Mouse (Mus musculus) cerebellum, postnatal 25 days (tissue): ENCODE results near the gene Emc1.
A peak's percentile ranks its signal among the peaks of the same experiment; 100 is the strongest.

Source experiments
- DNase-seq, 2 experiments: peaks; one replicate each; pipeline ENCODE4 v3.0.0; 2021; ENCODE audit warnings: mixed read lengths in 2 of 2

Gene Emc1

DNA sequence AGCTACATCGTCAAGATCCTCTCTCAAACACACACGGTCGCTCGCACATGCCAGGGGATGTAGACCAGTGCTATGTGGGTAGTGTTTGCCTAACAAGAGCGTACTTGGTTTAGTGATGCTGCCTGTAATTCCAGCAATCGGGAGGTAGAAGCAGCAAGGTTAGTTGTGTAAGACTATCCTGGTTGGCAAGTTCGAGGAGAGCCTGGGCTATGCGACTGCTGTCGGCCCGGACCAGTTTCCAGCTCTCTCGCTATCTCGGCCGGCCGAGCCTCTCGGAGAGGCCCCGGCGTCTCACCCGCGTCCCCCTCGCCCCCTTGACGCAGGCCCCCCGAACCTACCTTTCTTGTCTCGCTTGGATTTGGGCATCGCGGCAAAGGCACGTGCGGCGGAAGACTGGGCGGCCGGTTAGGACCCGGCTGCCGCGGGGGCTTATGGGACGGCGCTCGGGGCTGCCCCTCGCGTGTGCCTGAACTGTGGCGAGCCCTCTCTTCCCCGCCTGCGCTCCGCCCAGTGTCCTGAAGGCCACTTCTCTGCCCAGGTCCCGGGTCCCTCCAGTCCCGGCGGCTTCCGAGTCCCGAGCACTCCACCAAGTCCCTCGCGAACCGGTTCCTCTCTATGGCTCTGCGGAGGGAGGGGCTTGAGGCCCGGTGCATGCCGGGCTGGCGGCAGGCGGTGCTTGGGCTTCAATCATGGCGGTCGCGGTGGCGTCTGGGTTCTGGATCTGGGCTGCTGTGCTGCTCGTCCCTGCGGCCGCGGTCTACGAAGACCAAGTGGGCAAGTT, at the start of gene Emc1, which contains the start of the genes Mrto4 and Ubr4:
Emc1 (plus strand) TSS at position 657 of the 781 bp plus-strand sequence.
Mrto4 (minus strand) TSS at position 646 of the 781 bp plus-strand sequence.
Ubr4 (plus strand) TSS at position 679 of the 781 bp plus-strand sequence.
- DNase-seq, result peak; percentile 90 to 91

DNA sequence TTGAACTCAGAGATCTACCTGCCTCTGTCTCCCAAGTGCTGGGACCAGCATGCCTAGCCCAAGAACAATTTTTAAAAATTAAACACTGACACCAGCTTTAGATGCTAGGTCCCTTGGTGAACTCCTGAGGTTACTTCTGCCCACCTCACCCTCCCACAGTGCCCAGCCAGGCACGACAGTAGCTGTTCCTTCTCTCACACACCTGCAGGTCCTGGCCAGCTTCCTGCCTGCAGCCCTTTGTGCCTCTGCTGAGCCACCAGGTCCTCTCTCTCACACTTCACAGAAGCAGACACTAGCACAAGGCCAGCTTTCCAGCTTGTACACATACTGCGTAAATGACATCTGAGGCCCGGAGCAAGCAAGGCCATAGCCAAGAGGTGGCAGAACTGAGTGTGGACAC, 46.9 kb upstream of the Emc1 start:
- DNase-seq, result no peak

DNA sequence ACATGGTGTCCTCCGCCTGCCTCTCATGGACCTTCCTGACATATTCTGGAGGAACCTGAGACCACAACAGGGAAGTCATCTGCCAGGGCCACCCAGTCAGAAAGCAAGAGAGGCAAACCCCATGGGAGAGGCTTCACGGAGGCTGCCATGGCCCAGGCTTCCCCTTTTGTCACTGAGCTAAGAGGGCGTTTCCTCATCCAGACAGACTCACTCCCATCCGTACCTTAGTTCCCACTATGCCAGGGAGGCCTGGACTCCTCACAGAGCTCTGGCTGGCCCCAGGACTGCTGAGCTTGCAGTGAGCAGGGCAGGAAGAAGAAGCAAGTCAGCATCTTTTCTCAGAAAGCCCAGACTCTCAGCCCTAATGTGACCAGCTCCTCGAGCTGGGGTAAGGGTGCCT, 44.5 kb upstream of the Emc1 start:
- no peak for DNase-seq

DNA sequence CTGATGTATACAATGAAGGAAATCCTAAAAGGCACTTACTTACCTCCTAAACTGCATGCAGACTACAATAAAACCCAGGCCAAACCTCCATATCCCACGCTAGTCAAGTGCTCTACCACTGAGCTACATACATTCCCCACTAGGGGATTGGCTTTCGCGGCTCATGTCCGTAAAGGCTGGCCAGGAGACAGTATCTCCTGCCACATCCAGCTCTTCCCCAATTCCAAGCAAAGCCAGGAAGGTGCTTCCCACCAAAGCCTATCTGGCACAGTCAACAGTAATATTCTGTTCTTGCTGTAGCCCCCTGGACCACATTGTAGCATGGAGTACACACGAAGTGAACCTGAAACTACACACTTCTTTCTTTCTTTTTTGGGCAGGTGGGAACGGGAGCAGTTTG, 42.7 kb upstream of the Emc1 start:
- DNase-seq, result peak in 1 of 2 experiments; percentile 35

DNA sequence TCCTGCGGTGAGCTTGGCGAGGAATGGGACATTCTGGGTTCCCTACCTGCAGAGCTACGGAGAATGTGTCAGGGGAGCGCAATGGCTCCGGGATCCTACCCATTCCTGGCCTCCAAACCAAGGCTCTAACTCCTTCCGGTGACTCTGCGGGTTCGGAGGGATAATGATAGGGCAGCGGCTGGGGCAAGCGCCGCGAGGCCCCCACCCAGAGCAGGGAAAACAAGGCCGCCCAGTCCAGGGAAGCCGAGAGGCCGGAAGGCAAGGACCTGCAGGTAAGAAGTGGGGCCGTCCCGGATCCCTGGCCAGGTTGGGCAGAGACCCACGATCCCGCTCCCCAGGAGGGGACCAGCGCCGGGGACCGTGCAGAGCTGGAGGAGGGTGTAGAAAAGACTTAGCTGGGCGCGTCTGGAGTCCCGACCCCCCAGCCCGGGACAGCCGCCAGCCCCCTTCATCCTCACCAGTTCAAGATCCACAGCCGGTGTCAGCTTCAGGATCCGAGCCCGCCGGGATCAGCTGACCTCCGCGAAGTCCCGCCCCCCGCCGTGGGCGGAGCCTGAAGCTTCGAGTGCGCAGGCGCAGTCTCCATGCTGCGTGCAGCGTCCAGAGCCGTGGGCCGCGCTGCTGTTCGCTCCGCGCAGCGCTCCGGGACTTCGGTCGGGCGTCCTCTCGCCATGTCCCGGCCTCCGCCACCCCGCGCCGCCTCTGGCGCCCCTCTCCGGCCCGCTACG, 42.1 kb upstream of the Emc1 start, which contains the start of the genes Pqlc2 and Akr7a5:
Pqlc2 (minus strand) TSS at position 538 of the 728 bp plus-strand sequence.
Akr7a5 (plus strand) TSS at position 574 of the 728 bp plus-strand sequence.
- DNase-seq, result peak; percentile 100

DNA sequence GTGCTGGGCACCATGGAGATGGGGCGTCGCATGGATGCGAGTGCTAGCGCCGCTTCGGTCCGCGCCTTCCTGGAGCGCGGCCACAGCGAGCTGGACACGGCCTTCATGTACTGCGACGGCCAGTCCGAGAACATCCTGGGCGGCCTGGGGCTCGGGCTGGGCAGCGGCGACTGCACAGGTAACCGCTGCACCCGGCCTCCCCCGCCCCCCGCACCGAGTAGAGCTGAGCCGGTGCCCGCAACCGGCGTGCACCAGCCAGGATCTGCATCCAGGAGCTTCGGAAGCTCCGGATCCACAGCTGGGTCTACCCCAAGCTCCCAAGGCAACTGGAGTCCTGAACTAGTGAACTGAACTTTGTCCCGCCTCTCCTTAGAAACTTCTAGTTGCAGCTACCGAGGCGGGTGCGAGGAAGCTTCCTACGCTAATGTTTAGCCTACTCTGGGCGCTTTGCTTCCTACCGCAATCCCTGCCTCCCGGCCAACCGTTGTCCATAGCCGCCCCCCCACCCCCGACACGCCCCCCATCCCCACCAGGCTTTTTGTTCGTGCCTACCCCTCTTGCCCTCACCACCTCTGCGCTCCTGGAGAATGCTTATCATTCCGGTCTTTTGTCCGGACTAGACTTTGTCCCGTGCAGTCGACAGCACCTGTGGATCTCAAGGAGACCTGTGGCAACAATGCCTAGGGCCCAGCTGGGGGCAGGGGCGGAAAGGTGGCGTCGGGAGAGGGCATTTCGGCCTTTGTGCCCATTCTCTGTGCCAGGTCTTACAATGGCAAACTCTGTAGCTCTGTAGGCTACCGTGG, 41.3 kb upstream of the Emc1 start:
- DNase-seq, result peak in 1 of 2 experiments; percentile 34

DNA sequence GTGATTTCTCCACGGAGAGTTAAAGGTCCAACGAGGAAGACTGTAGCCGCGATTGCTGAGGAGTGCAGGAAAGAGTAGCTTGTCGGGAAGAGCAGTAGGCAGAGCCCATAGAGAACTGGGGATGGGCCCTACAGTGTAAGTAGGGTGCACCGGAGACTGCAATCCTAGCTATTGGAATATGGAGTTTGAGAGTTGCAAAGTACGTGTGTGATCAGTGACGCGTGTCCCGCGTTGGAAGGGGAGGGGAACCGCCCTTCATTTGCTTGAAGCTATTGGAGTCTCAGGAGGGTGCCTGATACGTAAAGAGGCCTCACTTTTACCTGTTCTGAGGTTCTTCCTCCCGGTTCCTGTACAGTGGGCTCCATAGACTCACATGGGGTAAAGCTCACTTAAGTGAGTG, 40.7 kb upstream of the Emc1 start:
- DNase-seq, result no peak

DNA sequence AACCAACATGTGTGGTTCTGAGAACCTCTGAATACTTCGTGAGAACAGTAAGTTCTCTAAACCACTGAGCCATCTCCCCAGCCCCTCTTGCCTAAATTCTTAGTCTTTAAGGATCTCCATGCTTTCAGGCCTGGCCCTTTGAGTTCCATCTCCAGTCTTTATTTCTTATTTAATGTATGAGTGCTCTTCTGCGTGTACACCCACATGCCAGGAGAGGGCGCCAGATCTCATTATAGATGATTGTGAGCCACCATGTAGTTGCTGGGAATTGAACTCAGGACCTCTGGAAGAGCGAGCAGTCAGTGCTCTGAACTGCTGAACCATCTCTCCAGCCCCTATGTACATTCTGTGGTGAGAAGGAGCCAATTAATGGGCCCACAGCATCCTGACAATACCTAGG, 39.8 kb upstream of the Emc1 start:
- DNase-seq, result no peak

DNA sequence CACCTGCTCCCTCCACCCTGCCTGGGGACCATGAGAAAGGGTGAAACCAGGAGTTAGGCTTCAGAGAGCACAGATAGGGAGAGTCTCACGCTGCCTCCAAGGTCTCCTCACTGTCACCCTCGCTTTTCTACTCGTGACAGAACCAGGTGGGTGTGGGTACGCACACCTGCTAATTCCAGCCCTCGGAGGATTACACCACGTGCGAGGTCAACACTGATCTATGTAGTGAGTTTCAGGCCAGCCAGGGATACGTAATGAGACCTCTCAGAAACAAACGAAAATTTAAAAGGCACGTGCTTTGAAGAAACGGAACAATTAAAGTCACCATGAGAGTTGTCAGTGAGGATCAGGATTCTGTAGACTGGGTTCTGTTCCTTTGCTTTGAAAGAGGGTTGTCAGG, 33.9 kb upstream of the Emc1 start:
- DNase-seq, result no peak

DNA sequence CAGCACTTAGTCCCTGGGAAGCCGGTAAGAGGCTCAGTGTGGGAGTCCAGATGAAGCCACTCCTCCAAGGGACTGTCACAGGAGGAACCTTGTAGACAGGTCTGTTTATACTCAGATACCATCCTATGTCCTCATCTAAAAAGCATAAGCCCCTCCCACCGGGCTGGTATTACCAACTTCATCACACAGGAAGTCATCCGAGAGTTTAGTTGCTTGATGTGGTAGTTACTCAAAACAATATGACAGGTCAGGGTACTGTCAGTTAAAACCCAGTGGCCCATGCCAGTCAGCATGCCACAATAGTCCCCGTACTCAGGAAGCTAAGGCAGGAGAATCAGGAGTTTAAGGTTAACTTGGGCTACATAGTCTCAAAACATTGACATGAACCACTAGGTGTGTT, 32.6 kb upstream of the Emc1 start:
- DNase-seq, result no peak

DNA sequence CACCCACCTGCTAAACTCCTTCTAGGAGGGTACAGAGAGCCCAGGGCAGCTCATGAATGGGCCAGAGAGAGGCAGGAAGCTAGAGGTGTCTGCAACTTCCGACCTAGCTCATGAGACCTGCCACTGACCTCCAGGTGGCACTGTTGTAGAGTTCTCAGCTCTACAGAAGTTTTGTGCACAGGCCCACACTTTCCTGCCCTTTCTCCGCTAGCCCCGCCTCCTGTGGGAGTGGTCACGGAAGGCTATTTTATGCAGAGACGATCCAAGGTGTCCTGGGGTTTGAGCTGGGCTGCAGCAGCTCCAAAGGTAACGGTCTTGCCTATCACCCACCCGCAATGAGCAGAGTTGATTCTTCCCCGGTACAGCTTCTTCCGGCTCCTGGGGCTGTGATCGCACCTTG, 21.8 kb upstream of the Emc1 start:
- peak in 1 of 2 experiments; percentile 57 for DNase-seq

DNA sequence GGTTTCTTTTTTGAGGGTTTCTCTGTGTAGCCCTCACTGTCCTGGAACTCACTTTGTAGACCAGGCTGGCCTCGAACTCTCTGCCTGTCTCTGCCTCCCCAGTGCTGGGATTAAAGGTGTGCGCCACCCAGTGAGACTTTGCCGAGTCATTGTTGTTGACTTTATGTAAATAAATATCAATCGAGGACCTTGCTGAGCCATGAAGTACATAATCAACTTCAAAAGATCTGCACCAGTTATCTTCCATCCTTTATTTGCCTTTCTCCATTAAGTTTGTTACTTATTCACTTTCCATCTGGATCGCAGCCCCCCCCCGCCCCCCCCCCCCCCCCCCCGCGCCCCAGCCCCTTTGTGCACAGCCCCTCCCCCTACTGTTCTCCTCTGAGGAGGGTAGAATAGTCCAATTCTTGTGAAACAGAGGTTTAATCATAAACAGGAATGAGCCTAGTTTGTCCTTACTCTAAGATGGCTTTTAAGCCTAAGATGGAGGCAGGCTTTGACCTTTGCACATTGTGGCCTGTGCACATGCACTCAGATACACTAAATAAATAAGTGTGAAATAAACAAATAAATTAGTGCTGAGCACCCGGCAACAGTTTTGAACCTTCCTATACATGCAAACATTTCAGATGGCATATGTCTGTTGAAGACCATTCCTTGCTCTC, 17.6 kb upstream of the Emc1 start:
- DNase-seq, result no peak

DNA sequence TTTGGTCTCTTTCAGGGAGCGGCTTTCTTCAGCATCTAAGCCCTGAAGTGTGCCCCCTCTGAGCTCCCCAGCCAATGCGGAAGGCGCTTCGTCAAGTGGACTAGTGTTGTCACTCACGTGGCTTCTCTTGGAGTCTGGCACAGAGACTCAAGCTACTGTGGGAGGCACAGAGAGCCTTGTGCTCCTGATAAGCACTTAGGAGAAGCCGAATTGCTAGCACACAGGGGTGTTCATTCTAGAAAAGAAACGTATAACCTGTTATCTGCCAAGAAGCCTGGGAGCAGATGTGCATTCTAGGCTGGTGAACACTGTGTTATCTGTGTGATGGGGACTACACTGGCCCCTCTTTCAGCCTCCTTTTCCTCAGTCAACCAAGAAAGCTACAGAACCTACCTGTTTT, 16.9 kb upstream of the Emc1 start:
- DNase-seq, result no peak

DNA sequence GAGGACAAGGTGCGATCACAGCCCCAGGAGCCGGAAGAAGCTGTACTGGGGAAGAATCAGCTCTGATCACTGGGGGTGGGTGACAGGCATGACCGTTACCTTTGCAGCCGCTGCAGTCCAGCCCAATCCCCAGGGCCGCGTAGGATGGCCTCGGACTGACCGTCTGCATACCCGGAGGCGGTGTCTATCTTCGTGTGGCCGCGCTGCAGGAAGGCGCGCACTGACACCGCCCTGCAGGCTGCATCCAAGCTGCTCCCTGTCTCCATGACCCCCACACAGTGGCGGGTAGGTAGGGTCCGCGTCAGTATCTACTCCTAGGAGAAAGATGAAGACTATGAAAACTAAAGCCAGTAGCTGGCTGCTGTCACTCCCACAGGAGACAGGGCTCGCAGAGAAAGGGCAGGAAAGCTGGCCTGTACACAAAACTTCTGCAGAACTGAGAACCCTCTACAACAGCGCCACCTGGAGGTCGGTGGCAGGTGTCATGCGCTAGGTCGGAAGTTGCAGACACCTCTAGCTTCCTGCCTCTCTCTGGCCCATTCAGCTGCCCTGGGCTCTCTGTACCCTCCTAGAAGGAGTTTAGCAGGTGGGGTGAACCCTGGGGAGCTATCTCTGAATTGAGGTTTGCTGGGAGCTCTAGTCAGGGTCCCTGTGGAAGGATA, 15.4 kb upstream of the Emc1 start:
- DNase-seq, result peak; percentile 73 to 87

DNA sequence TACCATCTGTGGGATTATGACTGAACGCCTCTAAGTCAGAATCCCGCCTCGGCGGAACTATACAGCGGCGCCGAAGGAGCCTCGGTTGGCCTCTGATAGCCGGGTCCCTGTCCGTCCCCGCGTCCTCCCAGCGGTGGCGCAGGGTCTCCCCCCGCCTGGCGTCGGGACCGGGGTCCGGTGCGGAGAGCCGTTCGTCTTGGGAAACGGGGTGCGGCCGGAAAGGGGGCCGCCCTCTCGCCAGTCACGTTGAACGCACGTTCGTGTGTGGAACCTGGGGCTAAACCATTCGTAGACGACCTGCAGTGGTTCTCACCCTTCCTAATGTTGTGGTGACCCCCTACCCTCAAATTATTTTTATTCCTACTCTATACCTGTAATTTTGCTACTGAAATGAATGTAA, 14.2 kb upstream of the Emc1 start:
- DNase-seq, result no peak

DNA sequence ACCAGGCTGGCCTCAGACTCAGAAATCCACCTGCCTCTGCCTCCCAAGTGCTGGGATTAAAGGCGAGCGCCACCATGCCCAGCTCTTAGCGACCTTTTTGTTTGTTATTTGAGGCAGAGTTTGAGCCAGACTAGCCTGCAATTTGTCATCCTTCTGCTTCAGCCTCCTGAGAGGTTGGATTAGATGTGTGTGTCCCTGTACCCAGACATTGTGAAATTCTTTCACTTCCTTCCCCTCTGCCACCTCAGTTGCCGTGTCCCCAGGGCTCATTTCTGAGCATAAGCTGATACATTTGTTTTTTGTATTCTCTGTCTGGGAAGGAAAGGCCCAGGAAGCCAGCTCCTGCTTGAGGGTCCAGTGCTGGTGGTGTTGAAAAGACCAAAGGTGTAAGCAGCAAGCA, 11.6 kb upstream of the Emc1 start:
- no peak for DNase-seq

DNA sequence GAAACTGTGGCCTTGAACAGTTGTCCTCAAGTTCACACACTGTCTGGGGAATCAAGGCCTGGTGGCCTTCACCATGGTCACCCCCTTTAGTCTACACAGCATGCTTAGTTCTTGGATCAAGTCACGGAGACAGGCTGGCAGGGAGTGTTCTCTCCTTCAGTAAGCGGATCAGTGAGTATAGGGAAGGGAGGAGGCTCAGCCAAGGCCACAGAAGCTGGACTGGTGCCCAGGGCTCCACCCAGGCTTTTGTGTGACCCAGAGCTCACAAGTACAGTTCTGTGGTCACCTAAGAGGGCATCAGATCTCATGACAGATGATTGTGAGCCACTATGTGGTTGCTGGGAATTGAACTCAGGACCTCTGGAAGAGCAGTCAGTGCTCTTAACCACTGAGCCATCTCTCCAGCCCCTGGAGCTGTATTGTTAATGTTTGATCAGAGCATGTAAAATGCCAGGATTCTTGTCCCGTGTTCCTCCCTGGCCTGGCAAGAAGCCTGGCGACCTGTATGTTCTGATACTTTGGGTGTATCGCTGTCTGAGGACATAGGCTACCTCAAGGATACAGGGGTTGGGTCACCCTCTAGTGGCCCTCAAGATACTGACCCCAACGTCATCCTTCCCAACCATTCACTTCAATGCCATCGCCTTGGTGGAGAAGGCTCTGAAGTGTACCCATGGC, 10.7 kb upstream of the Emc1 start:
- no peak for DNase-seq

DNA sequence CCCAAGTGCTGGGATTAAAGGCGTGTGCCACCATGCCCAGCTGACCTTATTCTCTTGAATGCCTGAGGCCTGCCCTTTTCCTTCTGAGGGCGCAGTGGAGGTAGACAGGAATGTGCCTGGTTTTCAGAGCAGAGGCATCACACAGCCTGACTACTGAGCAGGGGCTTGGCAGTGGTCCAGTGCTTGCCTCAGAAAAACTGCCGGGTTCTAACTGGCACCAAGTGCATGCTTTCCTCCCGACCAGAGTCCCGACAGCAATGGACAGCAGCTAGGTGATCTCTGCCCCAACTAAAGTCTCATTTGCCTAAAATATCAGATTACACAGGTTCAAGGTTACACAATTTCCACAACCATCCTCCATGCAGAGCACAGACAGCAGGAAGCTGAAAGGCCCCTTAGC, 8.7 kb upstream of the Emc1 start:
- DNase-seq, result peak; percentile 32 to 62

DNA sequence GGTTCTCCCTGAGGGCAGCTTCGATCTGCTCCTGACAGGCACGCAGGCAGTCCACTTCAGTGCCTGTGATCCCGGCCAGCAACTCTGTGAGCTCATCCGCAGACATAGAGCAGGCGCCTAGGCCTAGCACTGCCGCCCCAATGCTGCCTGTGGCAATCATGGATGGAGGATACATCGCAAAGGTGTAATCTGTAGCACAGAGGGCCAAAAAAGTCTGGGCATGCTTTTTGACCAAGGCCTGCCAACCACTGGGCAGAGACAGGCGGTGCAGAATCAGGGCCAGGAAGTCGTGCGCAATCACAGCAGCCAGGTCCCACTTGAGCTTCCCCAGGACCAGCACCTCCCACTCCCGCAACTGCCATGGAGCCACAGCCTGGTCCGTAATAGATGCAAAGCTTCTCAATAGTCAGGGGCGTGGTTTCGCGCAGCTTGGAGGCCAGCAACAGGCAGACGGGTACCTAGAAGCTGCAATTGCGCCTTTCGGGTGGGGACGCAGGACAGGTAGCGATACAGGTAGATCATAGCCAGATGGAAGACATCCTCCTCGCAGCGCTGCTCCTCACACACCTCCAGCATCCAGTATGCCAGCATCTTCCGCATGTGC, 6.9 kb upstream of the Emc1 start:
- no peak for DNase-seq

DNA sequence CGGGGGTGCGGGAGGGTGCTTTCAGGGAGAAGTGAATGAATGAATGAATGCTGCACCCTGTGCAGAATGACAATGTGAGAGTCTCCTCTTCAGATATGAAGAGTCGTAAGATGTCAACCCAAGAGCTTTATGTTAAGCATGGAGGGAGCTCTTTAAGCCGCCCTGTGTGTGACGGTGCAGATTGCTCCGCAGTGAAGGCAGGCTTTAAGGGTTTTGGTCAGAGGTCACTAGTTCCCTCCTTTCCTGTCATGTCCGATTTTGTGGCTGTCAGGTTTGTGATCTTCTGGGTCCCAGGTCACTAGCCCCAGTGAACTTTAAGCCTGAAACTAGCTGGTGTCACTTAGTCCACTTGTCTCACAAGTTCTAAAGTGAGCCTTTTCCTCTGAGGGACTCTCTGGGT, 445 bp downstream of the Emc1 start:
- no peak for DNase-seq

DNA sequence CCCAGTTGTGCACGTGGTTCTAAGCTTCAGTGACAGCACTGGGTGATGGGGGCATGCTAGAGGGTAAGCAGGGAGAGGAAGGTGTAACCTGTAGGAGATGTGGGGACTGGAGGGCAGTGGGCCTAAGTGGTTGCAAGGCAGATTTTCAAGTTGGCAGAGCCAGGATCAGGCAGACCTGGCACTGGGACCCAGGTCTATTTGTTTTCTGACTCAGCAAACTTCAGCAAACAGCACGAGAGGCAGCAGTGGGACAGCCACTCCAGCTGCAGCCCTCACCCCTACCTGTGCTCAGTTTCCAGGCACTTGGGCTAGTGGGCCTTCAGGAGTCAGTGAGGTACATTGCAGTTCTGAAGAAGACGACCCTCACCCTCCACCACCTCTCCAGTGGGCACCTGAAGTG, 4.8 kb downstream of the Emc1 start:
- DNase-seq, result no peak
